Mouse (Mus musculus) heart, adult 18-20 months (tissue): ENCODE results near the gene Igf2bp2. TPM values are rescaled to one million over a fixed set of nuclear protein-coding genes. Genes with fewer than 3 reads are reported as not detected.
A peak's percentile ranks its signal among the peaks of the same experiment; 100 is the strongest.

Experiments
- DNase-seq, 2 experiments: peaks; one replicate each; pipeline ENCODE4 v3.0.0; 2021 to 2022; ENCODE audit warnings: mixed read lengths in 1 of 2
- total RNA-seq, 2 experiments: library from RNA; stranded (reverse); gene quantifications; 2 replicates each; pipeline ENCODE4 v1.2.3; 2021

The Igf2bp2 gene
- total RNA-seq, 2 experiments from 2014 or later, result 4.1 to 6.1 TPM

- DNase-seq, result no peak
Measured at GRCm38 (mm10) chr16:22149076-22149475, 14.0 kb downstream of the Igf2bp2 start.

DNA sequence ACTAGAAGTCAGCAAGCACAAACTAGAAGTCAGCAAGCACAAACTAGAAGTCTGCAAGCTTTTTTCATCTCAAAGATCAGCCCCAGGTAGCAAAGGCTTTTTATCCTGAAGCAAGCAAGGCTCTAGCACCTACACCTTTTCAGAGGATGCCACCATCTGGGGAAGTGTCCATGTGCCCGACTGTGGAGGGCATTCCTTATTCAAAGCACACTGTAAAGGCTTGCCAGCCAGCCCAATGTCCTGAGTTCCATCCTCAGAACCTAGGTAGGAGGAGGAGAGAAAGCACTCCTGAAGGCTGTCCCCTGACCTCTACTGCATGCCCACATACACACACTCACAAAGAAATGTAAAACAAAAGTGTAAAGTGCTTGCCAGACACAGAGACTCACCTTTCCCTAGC, 16.0 kb downstream of the Igf2bp2 start:
- no peak for DNase-seq

DNA sequence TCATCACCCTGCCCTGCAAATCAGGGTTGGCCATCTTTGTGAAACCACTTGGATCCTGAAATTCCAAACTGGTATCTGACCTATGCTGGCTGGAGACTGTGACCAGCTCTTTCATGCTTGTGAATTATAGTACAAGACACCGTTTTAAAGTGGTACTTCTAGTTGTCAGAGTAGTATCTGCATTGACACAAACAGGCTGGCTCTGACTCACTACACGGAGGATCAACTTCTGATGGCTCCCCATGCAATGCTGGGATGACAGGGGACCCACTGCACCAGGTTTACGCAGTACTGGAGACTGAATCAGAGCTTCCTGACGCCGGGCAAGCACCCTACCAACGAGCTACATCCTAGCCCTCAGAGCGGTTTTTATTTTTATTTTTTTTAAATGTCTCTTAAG, 17.0 kb downstream of the Igf2bp2 start:
- no peak for DNase-seq

GRCm38 (mm10) chr16:22144490-22144889, 18.6 kb downstream of the Igf2bp2 start:
- no peak for DNase-seq

DNA sequence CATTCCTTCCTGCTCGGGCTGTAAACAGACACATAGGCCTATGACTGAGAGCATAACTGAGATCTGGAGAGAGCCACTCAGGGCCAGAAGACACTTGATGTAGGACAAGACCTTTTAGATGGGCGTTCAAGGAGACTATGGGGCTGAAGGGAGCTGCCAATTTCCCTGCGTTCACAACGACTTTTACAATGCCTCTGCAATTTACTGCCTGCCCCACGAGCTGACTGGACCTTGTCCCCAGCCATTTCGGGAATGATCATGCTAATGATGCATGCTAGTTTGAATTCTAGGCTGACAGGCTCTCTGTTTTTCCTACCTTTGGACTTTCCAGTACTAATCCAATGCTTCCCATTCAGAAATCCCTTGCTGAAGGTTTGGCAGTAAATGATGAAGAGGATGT, 22.2 kb downstream of the Igf2bp2 start:
- DNase-seq, result no peak

GRCm38 (mm10) chr16:22139821-22140220, 23.3 kb downstream of the Igf2bp2 start:
- no peak for DNase-seq

GRCm38 (mm10) chr16:22136198-22136597, 26.9 kb downstream of the Igf2bp2 start:
- no peak for DNase-seq

GRCm38 (mm10) chr16:22131321-22131720, 31.8 kb downstream of the Igf2bp2 start:
- DNase-seq, result peak in 1 of 2 experiments; percentile 35

GRCm38 (mm10) chr16:22129511-22129910, 33.6 kb downstream of the Igf2bp2 start:
- no peak for DNase-seq

DNA sequence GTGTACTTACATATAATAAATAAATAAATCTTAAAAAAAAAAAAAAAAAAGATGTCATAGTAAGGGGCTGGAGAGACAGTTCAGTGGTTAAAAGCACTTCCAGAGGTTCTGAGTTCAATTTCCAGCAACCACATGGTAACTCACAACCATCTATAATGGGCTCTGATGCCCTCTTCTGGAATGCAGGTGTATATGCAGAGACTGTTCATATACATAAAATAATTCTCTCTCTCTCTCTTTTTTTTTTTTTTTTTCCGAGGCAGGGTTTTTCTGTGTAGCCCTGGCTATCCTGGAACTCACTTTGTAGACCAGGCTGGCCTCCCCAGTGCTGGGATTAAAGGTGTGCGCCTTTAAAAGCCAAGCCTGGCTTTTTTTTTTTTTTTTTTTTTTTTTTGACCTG, 34.5 kb downstream of the Igf2bp2 start:
- no peak for DNase-seq

GRCm38 (mm10) chr16:22127806-22128205, 35.3 kb downstream of the Igf2bp2 start:
- no peak for DNase-seq

DNA sequence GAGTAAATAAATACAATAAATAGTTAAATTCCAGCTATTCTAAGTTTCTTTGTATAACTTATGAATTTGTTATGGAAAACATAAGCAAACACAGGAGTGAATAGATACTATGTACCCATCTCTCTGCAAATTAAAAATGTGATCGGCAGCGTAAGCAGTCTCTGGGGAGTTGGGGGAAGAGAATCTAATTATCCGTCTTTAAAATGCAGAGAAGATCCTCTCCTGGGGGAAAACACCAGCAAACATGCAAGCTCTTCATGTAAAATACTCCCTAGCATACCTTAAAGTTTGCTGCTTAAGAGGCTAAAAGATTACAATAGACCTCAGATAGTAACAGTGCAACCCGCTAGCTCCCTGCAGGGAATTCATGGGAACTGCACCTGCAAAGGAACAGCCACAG, 36.2 kb downstream of the Igf2bp2 start:
- DNase-seq, result no peak

GRCm38 (mm10) chr16:22124325-22124918, 38.7 kb downstream of the Igf2bp2 start:
- DNase-seq, result no peak

DNA sequence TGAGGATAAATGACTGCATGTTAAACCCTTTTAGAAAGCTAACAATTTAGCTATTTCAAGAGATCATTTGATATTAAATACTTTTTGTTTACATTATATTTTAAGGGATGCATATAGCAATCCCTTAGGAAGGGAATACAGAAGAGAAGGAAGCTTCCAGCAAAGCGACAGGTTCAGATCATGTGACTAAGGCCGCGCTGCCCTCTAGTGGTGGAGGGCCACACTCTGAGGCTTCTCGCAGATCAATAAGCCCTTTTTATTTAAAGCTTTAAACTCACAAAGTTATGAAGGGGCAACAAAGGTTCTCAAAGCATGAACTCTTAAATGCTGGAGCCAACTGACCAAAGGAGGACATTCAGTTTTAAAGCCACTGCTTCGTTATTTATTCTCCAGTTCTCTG, 39.4 kb downstream of the Igf2bp2 start:
- peak; percentile 35 to 81 for DNase-seq

DNA sequence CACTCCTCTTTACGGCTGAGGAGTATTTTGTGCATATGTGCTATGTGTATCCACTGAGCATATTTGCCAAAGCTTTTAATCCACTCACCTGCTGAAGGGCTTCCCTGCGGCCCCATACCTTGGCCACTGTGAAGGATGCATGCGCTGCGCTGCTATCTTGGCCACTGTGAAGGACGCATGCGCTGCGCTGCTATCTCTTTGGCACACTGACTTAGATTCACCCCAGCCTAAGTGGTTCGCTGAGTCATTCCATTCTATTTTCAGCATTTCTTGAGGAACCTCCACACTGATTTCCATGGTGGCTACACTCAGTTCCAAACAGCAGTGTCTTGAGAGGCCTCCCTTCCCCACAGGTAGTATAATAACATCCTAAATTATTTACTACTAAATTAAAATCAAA, 42.0 kb downstream of the Igf2bp2 start:
- DNase-seq, result peak; percentile 52 to 58

DNA sequence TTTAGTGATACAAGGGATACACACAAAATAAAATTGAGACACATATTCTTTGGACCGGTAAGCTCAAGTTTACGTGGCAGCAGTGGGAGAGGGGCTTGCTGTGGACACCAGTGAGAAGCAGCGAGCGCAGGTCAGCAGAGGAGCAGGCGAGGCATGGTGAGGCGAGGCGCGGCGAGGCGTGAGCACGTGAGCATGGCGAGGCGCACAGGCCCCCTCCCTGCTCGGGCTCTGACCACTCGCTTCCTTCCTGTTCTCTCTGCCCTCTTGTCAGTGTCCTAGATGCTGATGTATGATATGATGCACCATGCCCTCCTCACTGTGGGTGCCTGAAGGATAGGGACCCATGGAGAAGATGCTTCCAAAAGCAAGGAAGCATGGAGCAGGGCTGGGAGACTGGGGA, 43.6 kb downstream of the Igf2bp2 start:
- DNase-seq, result peak; percentile 24 to 42

DNA sequence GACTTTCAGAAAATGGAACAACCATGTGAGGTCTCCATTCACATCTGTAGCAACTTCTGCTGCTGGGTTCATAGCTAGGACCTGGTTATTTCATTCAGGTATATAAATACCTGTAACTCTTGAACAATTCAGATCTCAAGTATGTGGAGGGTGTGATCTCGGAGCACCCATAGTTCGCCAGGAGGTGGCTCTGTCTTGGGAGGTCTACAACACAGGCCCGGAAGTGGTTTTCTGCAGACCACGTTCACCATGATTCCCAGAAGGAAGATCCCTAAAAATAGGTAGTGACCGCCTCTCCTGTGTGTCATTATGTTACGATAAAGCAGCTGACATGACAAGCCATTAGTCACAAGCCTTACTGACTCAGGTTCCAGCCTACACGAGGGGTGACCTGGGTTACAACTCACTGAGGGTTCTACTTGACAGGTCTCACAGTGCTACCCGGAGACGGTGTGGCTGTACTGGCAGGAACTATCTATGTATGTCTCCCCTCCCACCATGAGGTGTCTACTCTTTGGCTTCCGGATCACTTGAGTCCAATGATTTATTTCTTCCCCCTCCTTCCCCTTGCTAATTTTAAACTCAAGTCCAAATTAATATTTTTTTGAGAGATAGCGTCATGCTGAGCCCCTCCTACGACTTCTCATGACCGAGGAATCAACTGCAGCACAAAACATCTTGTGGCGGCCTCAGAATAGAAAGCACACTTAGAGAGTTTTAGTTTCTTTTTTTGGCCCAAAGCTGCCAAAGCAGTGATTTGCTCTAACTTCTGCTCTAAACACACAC, 44.2 kb downstream of the Igf2bp2 start:
- DNase-seq, result peak; percentile 31

- peak; percentile 19 to 21 for DNase-seq
Measured at GRCm38 (mm10) chr16:22118151-22118550, 44.9 kb downstream of the Igf2bp2 start.

- DNase-seq, result peak; percentile 37 to 46
Measured at GRCm38 (mm10) chr16:22116748-22117147, 46.4 kb downstream of the Igf2bp2 start.

GRCm38 (mm10) chr16:22116058-22116457, 47.0 kb downstream of the Igf2bp2 start:
- no peak for DNase-seq

- no peak for DNase-seq
Measured at GRCm38 (mm10) chr16:22110036-22110435, 53.1 kb downstream of the Igf2bp2 start.

GRCm38 (mm10) chr16:22109159-22109558, 53.9 kb downstream of the Igf2bp2 start:
- DNase-seq, result no peak

DNA sequence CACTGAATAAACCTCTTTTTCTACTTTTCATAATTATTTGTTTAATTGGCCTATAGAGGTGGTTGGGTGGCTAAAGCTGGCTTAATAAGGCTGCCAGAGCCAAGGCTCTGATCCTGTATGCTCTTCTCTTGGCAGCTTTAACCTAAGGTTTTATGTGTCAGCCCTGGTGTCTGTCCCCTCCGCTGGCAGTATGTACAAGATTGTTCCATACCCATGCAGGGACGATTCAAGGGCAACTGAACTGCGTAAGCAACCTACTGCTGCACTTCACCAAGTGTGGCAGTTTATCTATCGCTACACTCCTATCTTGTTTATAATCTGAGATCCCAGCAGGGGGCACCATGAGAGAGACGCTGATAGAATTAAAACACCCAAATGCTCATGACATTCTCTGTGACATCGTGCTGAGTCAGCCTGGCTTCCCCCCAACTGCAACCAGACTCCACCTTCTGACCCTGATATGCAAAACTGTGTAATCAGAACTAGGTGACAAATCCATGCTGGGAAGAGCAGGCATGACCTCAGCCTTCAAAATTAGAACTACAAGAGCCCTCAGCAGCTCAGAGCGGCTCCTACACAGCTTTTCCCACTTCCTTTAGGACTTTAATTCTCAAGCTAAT, 55.1 kb downstream of the Igf2bp2 start:
- DNase-seq, result peak; percentile 86
